Mouse (Mus musculus) retina, embryonic 14.5 days (tissue): ENCODE measurements at regions not wholly inside any gene's neighbourhood (a gene's known extent, or its start where the extent isn't known, plus 50 kb on each side); places are given as distances from the start of the nearest gene placed in this dataset.
A peak's percentile ranks its signal among the peaks of the same experiment; 100 is the strongest.
"Not testable (repeated sequence)": the region's sequence is repeated elsewhere in the genome, so short reads cannot be mapped to it uniquely, and the experiment has no call there.

Experiments used
- DNase-seq: peaks from one replicate; pipeline ENCODE4 v3.0.0-alpha.2; 2015; ENCODE audit warnings: low spot score

DNA sequence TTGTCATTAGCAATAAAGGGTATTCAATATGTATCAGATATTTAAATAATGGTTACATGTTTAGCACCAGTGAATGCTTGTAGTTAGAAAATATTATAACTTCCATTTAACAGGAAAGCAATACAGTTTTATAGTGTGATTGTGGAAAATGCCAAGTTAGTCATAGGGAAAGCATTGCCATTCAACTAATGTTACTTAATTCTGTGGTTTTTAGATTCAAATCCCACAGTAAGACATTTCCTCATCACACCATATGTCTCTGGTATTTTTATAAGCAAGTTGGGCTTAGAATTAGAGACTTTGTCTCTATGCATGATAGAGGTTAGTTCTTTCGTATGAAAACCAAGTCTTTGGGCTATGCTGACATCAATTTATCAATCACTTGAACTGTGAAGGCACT is 133.0 kb downstream of the Prr30 start:
- no peak for DNase-seq

- DNase-seq: peak; percentile 32
Observed at GRCm38 (mm10) chr14:101056874-101057273, 143.3 kb downstream of the Prr30 start.

GRCm38 (mm10) chr14:101055915-101056314 is 144.2 kb downstream of the Prr30 start:
- no peak for DNase-seq

- no peak for DNase-seq
Observed at GRCm38 (mm10) chr14:101054786-101055185, 145.3 kb downstream of the Prr30 start.

- DNase-seq: no peak
Observed at GRCm38 (mm10) chr14:101052760-101053159, 147.4 kb downstream of the Prr30 start.

DNA sequence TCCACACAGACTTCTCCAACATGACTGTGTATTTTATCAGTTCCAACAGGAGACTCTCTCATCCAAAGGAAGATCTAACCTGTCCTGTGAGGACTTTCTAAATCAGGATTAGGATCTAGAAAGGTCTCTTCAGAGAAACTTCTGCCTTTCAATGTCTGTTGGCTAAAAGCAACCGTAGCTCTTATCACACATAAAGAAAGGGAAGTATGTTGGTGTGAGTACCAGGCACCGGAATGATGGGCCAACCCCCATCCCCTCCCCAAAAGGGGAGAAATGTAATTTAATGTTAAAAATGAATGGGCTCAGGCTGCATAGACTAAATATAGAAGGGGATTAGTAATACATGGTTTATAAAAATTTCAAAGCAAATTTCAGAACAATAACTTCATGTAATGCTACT is 149.9 kb downstream of the Prr30 start:
- no peak for DNase-seq

DNA sequence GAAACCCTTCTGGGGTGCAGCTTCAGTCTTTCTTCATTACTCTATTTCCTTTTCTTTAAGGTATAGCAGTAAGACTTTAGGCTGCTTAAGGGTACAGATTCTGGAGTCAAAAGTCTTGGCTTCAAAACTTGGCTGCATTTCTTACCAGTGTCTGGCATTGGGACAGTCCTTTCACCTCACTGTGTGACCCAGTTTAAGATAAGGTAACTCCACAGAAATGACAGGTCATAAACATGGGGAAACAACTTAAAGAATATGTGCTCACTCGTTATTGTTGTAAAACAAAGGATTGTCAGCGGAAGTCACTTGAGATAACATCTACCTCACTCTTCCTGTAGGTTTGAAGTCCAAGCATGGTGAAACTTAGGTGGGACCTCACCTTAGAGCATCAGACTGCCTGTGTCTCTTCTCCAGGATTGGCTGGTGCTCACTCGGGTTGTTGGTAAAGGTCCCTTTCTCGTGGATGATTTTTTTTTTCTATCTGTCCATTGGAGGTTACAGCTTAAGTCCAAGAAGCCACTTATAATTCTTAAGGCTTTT is 150.4 kb downstream of the Prr30 start:
- DNase-seq: no peak

GRCm38 (mm10) chr14:101043494-101043893 is 156.6 kb downstream of the Prr30 start:
- DNase-seq: no peak

GRCm38 (mm10) chr14:101001070-101001469 is 199.1 kb downstream of the Prr30 start:
- no peak for DNase-seq

- peak; percentile 18 for DNase-seq
Observed at GRCm38 (mm10) chr14:100980754-100981153, 219.4 kb downstream of the Prr30 start.

GRCm38 (mm10) chr14:100978515-100978914 is 221.6 kb downstream of the Prr30 start:
- no peak for DNase-seq

GRCm38 (mm10) chr14:100970970-100971369 is 229.2 kb downstream of the Prr30 start:
- no peak for DNase-seq

DNA sequence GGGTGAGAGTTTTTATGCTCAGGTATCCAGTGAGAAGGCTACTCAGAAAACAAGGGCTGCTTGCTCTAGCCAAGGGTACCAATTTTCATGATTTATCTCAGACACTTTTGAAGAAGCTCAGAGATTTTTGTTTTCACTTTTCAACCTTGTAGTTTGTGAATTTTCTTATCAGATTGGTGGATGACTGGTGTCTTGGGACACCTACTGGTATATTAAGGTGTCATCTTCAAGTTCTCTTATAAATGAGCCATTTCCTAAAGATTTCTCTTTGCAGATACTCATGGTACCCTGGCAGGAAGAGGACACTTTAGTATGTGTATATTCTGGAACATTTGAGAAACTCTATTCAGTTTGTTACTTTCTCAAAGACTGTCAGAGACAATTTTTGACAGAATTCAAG is 239.9 kb downstream of the Prr30 start:
- DNase-seq: no peak

- DNase-seq: no peak
Observed at GRCm38 (mm10) chr14:100955806-100956436, 244.2 kb downstream of the Prr30 start.

DNA sequence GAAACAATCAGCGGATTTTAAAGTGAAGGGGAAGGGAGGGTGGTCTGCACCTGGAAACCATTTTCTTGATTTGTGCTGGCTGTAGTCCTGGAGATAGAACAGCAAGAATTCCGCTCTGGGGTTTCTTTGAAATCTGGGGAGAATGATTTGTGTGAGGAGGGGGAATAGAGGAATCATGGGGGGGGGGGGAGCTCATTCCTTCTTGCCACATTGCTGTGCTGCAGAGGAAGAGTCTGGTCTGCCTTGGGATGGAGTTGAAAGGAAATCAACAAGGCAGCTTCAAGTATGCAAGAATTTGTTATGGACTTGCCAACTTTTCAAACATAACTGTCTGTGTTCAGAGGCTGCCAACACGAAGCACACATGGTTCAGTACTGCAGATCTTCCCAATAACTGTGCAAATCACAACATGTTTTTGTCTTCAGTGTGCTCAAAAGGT is 249.4 kb downstream of the Prr30 start:
- no peak for DNase-seq

DNA sequence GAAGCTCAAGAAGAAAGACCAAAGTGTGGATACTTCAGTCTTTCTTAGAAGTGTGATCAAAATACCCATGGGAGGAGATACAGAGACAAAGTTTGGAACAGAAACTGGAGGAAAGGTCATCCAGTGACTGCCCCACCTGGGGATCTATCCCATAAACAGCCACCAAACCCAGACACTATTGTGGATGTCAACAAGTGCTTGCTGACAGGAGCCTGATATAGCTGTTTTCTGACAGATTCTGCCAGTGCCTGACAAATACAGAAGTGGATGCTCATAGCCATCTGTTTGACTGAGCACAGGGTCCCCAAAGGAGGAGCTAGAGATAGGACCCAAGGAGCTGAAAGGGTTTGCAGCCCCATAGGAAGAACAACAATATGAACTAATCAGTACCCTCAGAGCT is 252.5 kb downstream of the Prr30 start:
- not testable (repeated sequence) for DNase-seq

DNA sequence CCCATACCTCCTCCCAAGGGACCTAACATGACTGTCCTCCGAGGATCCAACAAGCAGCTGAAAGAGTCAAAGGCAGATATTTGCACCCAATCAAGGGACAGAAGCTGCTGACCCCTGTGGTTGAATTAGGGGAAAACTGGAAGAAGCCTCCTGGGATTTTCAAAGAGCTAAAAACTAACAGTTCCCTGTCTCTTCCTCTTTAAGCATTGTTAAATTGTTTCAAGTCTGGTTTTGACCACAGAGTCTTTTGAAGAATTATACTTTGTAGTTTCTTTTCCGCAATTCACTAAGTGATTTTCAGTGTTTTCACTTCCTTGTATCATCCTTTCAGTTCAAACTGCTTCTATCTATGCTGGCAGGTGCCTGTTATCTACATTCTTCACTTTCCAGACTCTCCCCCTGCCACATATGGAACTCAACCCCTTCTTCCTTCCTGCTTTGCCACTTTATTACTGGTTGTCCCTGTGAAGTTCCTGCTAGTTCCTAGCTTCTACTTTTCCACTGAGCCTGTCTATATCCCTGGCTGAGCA is 262.7 kb downstream of the Prr30 start:
- no peak for DNase-seq

- DNase-seq: no peak
Observed at GRCm38 (mm10) chr14:100934554-100934953, 265.6 kb downstream of the Prr30 start.

DNA sequence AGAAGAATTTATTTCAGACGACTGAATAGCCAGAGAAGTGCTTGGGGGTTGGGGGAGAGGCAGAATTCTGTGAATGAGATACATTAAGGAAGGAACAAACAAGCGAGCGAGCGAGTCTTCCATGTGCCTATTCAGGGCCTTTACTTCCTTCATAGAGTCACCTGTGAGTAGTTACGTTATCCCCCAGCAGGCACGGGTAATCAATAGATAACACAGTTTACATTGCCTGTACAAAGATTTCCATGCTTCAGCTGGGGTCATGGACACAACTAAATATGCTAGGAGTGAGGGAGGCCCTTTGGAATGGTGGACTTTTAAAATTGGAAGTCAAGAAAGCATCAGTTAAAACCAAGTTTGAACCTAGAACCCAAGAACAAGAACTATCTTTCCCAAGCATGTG is 275.2 kb downstream of the Prr30 start:
- DNase-seq: no peak

DNA sequence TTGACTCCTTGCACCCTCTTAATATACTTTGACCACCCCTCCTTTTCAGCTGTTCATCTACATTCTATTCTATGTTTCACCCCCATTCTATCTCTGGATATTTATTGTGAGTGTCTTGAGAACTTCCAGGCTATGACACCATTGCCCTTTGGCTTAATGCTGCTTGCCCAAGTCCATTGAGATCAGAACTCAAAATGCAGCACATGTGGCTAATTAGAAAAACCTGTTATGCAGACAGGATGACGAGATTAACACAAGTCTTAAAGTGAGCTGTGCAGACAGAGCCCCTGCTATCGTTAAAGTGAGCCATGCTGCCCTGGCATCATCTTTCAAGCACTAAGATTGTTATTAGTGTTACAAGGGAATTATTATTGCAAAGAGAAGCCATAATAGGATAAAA is 299.9 kb downstream of the Prr30 start:
- DNase-seq: no peak

GRCm38 (mm10) chr14:100899074-100899473 is 301.1 kb downstream of the Prr30 start:
- no peak for DNase-seq

GRCm38 (mm10) chr14:100889163-100890157 is 310.7 kb downstream of the Prr30 start:
- DNase-seq: peak; percentile 12

GRCm38 (mm10) chr14:100883115-100883514 is 317.0 kb downstream of the Prr30 start:
- DNase-seq: no peak
